Mouse (Mus musculus): ENCODE results near the gene Slc25a20.

GRCm38 (mm10) chr9:108703373-108704110, 41.7 kb downstream of the Slc25a20 start:
- TF ChIP-seq POLR2A (IDR thresholded peaks at IDR 0.05; ENCODE audit: insufficient read length, low read depth) (no peak), POLR2AphosphoS2 (IDR thresholded peaks at IDR 0.05; ENCODE audit: insufficient read length, low read depth) (no peak), USF1 (IDR thresholded peaks at IDR 0.05; ENCODE audit: low read depth) (no peak), TCF12 (IDR thresholded peaks at IDR 0.05; ENCODE audit: insufficient read depth, poor library complexity, severe bottlenecking) (no peak)

Measured in myocyte (in vitro differentiated cells).